15 mouse cellular contexts compared by ENCODE assay signal in the genomic region with DNA sequence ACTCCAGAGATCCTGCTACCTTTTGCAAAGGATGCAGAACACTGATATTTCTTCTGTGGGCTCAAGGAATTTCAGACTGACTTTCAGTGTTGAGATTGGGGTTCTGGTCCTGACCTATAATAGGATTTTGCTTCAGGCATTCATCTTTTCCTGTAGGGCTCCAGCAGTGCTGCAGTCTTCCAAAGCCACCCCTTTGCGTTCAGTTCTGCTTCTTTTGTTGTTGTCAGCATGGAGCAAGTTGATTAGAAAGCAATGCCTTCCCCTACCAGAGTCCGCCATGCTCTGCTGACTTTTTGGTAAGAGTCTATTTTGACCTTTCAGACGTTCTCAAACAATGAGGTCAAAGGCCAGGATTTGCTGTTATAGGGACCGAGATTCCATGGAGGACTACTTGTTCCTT.
"Had no signal": no experiment of that assay in that cellular context is flagged by ENCODE, and none has a peak within 500 bp of the region (broad histone marks: within the 10 kb centered on the region; RNA-seq: fewer than 3 reads in every experiment).

No protein-coding gene starts in this region.

- H3K9ac ChIP-seq: limb, embryonic 15.5 days; liver, embryonic 13.5 days; liver, postnatal 0 days; lung, embryonic 15.5 days; midbrain, embryonic 13.5 days; neural tube, embryonic 12.5 days; stomach, embryonic 15.5 days had no signal

- H3K9me3 ChIP-seq: limb, embryonic 15.5 days; liver, embryonic 13.5 days; lung, embryonic 15.5 days; megakaryocyte, embryonic 14.5 days; midbrain, embryonic 13.5 days; neural tube, embryonic 12.5 days; stomach, embryonic 15.5 days had no signal

- H3K27me3 ChIP-seq: limb, embryonic 15.5 days; liver, embryonic 13.5 days; lung, embryonic 15.5 days; megakaryocyte, embryonic 14.5 days; neural tube, embryonic 12.5 days; stomach, embryonic 15.5 days had no signal

- H3K27ac ChIP-seq: left cerebral cortex, adult 2 months; limb, embryonic 15.5 days; liver, embryonic 13.5 days; lung, embryonic 15.5 days; macrophage; midbrain, embryonic 13.5 days; neural tube, embryonic 12.5 days; stomach, embryonic 15.5 days had no signal

- DNase-seq: kidney, postnatal 10 days; liver, embryonic 13.5 days; liver, postnatal 0 days; lung, postnatal 14 days; thymus, adult 2 months; thymus, postnatal 25 days had no signal

- H3K4me3 ChIP-seq: left cerebral cortex, adult 2 months; limb, embryonic 15.5 days; liver, embryonic 13.5 days; lung, embryonic 15.5 days; megakaryocyte, embryonic 14.5 days; midbrain, embryonic 13.5 days; neural tube, embryonic 12.5 days; stomach, embryonic 15.5 days had no signal

- H3K36me3 ChIP-seq: limb, embryonic 15.5 days; liver, embryonic 13.5 days; lung, embryonic 15.5 days; midbrain, embryonic 13.5 days; neural tube, embryonic 12.5 days; stomach, embryonic 15.5 days had no signal

- ATAC-seq: intestine, embryonic 16.5 days; liver, postnatal 0 days; midbrain, embryonic 13.5 days had no signal

- H3K4me2 ChIP-seq: limb, embryonic 15.5 days; liver, embryonic 13.5 days; lung, embryonic 15.5 days; midbrain, embryonic 13.5 days; neural tube, embryonic 12.5 days; stomach, embryonic 15.5 days had no signal

- H3K4me1 ChIP-seq: limb, embryonic 15.5 days; liver, embryonic 13.5 days; lung, embryonic 15.5 days; megakaryocyte, embryonic 14.5 days; midbrain, embryonic 13.5 days; neural tube, embryonic 12.5 days; stomach, embryonic 15.5 days had no signal
